Mouse (Mus musculus) liver, embryonic 14.5 days (tissue): ENCODE data around the gene Mrpl50.

Source experiments
- CTCF ChIP-seq: IDR thresholded peaks from 2 replicates; pipeline ENCODE4 v1.5.1; 2016; ENCODE audit warnings: antibody characterized with exemption, low read depth, control low read depth
- EP300 ChIP-seq: IDR thresholded peaks from 2 replicates; pipeline ENCODE4 v1.6.1; 2016; ENCODE audit warnings: antibody characterized with exemption, low read depth

DNA sequence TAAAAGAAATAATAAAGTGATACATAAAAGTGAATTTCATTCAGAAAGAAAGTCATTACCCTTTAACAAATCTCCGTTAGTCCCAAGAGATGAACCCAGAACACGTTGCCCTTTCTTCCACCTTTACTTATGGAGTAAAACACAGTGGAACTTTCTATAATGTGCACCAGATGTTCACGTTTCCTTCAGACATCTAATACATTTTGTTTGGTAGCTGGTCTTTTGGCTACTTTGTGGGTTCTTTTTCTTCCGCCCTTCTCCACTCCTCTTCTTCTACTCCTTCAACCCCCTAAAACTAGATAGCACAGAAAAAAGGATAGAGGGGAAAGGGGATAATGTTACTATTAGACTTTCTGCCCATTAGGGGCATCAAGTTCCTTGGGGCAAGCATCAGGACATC, 8.3 kb downstream of the Mrpl50 start:
- TF ChIP-seq CTCF (no peak), EP300 (no peak)
